Comparison of ENCODE assay signal across 20 mouse cellular contexts in genomic region chr3:143786889-143787288, GRCm38 (mm10).
DNase-seq lines count a peak whose midpoint lies in the region; ATAC-seq and TF ChIP-seq lines count a peak whose summit lies in the region.
"Had no signal": no experiment of that assay in that cellular context is flagged by ENCODE, and none has a peak within 500 bp of the region (broad histone marks: within the 10 kb centered on the region; RNA-seq: fewer than 3 reads in every experiment).

No protein-coding gene starts in this region.

- no peaks in the 10 kb centered on the region for H3K4me1 ChIP-seq in intestine, embryonic 15.5 days (replicated peaks)
- H3K4me1 ChIP-seq in intestine, postnatal 0 days (replicated peaks; ENCODE audit: control insufficient read depth, insufficient read depth, low read length), result 0 out of 2 replicates have a peak, but pooled peaks cover 3% of the 10 kb centered on the region
- H3K4me1 ChIP-seq: embryonic facial prominence, embryonic 12.5 days had no signal

- H3K27me3 ChIP-seq in intestine, embryonic 15.5 days (replicated peaks), result no peaks in the 10 kb centered on the region
- H3K27me3 ChIP-seq in intestine, postnatal 0 days (replicated peaks; ENCODE audit: control insufficient read depth, insufficient read depth, low read length), result no peaks in the 10 kb centered on the region
- H3K27me3 ChIP-seq: embryonic facial prominence, embryonic 12.5 days had no signal

- no peaks in the 10 kb centered on the region for H3K36me3 ChIP-seq in intestine, embryonic 15.5 days
- no peaks in the 10 kb centered on the region for H3K36me3 ChIP-seq in intestine, postnatal 0 days (ENCODE audit: control insufficient read depth, insufficient read depth)
- H3K36me3 ChIP-seq: embryonic facial prominence, embryonic 12.5 days had no signal

- no peak overlapping the region for H3K27ac ChIP-seq in intestine, embryonic 15.5 days
- H3K27ac ChIP-seq in intestine, postnatal 0 days (ENCODE audit: low read depth, low read length), result no peak overlapping the region
- H3K27ac ChIP-seq: embryonic facial prominence, embryonic 12.5 days had no signal

- WGBS in intestine, embryonic 15.5 days, result 81% methylated on average over 8 of the region's 8 CpGs
- 54% methylated on average over 8 of the region's 8 CpGs for WGBS in intestine, postnatal 0 days

- H3K9me3 ChIP-seq in intestine, embryonic 15.5 days, result no peaks in the 10 kb centered on the region
- H3K9me3 ChIP-seq in intestine, postnatal 0 days (ENCODE audit: control insufficient read depth), result no peaks in the 10 kb centered on the region
- H3K9me3 ChIP-seq: embryonic facial prominence, embryonic 12.5 days had no signal

- peak; percentile 89 for ATAC-seq in intestine, embryonic 15.5 days
- ATAC-seq in intestine, postnatal 0 days, result peak; percentile 84
- no peak for ATAC-seq in monocyte, adult 5-6 weeks (replicated peaks; ENCODE audit: insufficient number of reproducible peaks, low FRiP score, low TSS enrichment, poor library complexity, severe bottlenecking)
- ATAC-seq: forebrain, embryonic 14.5 days; forebrain, embryonic 16.5 days had no signal

- DNase-seq in R1 (ENCODE audit: low read depth, low spot score), result peak; percentile 4
- peak; percentile 20 for DNase-seq in ZHBTc4 (ENCODE audit: low read depth, low spot score)
- no peak for DNase-seq in right cerebral cortex, postnatal 36 days (ENCODE audit: low spot score in 2 of 2)
- no peak for DNase-seq in testis, postnatal 14 days (ENCODE audit: low spot score)
- DNase-seq: adrenal gland, adult 2 months; adrenal gland, postnatal 10 days; adrenal gland, postnatal 25 days; cerebellum, adult 11 months; cerebellum, adult 18-20 months; cerebellum, adult 8-10 months; cerebellum, adult 9-11 months; cerebellum, postnatal 14 days; cerebellum, postnatal 36 days; embryo, embryonic 11 days had no signal

- H3K9ac ChIP-seq in intestine, embryonic 15.5 days, result no peak overlapping the region
- no peak overlapping the region for H3K9ac ChIP-seq in intestine, postnatal 0 days (ENCODE audit: low read depth, low read length)
- H3K9ac ChIP-seq: embryonic facial prominence, embryonic 12.5 days had no signal

- TF ChIP-seq CTCF in intestine, postnatal 0 days (IDR thresholded peaks at IDR 0.05; ENCODE audit: low read depth), result no peak

- no peak overlapping the region for H3K4me3 ChIP-seq in intestine, embryonic 15.5 days (replicated peaks)
- no peak overlapping the region for H3K4me3 ChIP-seq in intestine, postnatal 0 days (ENCODE audit: low read depth, low read length)
- H3K4me3 ChIP-seq: embryonic facial prominence, embryonic 12.5 days had no signal

- H3K4me2 ChIP-seq in intestine, embryonic 15.5 days (replicated peaks), result no peak overlapping the region
- no peak overlapping the region for H3K4me2 ChIP-seq in intestine, postnatal 0 days (replicated peaks; ENCODE audit: low read depth)
- H3K4me2 ChIP-seq: embryonic facial prominence, embryonic 12.5 days had no signal

Comparison
In these comparisons a context has a peak if more than half of its experiments do, and no peak if none do; other contexts are left out.
1. DNase-seq: peak in R1 (single experiment) and ZHBTc4 (single experiment); none in right cerebral cortex, postnatal 36 days (0 of 2) and testis, postnatal 14 days (single experiment).